Mouse (Mus musculus): Measurements from ENCODE around the gene Kif26b. TPM values are rescaled to one million over a fixed set of nuclear protein-coding genes. Genes with fewer than 3 reads are reported as not detected.
A peak's percentile ranks its signal among the peaks of the same experiment; 100 is the strongest.

Gene Kif26b
- polyA plus RNA-seq, 1 experiment from 2014 or later, result 8.7 TPM

DNA sequence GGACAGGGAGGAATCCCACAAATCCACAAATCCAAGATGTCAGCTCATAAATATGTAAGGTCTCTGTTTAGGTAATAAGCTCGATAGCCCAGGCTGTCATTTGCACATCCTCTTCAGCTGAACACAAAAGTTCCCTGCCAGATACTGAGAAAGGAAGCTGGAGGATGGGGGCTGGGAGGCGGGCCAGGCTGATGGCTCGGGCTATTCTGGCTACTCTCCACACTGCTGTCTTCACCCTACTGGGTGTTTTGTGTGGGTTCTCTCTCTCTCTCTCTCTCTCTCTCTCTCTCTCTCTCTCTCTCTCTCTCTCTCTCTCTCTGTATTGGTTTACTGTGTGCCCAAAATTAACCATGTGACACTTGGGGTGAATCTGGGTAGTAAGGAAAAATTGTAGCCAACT, 274.2 kb downstream of the Kif26b start:
- no peak overlapping the region for H3K4me3 ChIP-seq (ENCODE audit: low read length)
- no peaks in the 10 kb centered on the region for H3K36me3 ChIP-seq (ENCODE audit: control insufficient read depth, insufficient read depth, low read length)
- H3K9ac ChIP-seq (ENCODE audit: low read depth, low read length), result no peak overlapping the region
- ATAC-seq, result peak; percentile 56
- no peak overlapping the region for H3K4me2 ChIP-seq (ENCODE audit: low read length)
- WGBS, result 15% methylated on average over 2 of the region's 3 CpGs
- H3K4me1 ChIP-seq (ENCODE audit: control insufficient read depth, insufficient read depth, low read depth, low read length), result peaks cover 12% of the 10 kb centered on the region
- H3K27me3 ChIP-seq (replicated peaks; ENCODE audit: control insufficient read depth, insufficient read depth, low read length), result no peaks in the 10 kb centered on the region
- no peak overlapping the region for H3K27ac ChIP-seq (ENCODE audit: low read depth, low read length)
- H3K9me3 ChIP-seq (ENCODE audit: control insufficient read depth, low read length), result no peaks in the 10 kb centered on the region

DNA sequence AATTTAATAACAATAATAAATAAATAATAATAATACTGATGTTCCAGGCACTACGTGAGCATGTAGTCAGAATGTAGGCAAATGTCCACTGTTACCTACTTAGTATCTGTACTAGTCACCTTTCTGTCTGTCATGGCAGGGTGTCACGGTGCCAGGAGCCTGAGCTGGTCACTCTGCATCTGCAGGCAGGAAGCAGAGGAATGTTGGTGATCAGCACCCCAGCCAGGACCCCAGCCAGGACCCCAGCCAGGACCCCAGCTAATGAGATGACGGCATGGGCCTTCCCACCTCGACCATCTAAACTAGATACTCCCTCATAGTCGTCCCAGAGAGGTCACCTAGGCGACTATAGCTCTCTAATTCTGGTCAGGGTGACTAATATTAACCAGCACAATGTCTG, 288.6 kb downstream of the Kif26b start:
- Histone ChIP-seq H3K4me2 (ENCODE audit: low read length) (no peak overlapping the region), H3K9ac (ENCODE audit: low read depth, low read length) (no peak overlapping the region), H3K4me3 (ENCODE audit: low read length) (no peak overlapping the region), H3K36me3 (ENCODE audit: control insufficient read depth, insufficient read depth, low read length) (no peaks in the 10 kb centered on the region), H3K27me3 (replicated peaks; ENCODE audit: control insufficient read depth, insufficient read depth, low read length) (no peaks in the 10 kb centered on the region), H3K9me3 (ENCODE audit: control insufficient read depth, low read length) (no peaks in the 10 kb centered on the region), H3K27ac (ENCODE audit: low read depth, low read length) (no peak overlapping the region), H3K4me1 (ENCODE audit: control insufficient read depth, insufficient read depth, low read depth, low read length) (peaks cover 8% of the 10 kb centered on the region)
- WGBS, result 81% methylated on average over 6 of the region's 6 CpGs
- ATAC-seq, result no peak

DNA sequence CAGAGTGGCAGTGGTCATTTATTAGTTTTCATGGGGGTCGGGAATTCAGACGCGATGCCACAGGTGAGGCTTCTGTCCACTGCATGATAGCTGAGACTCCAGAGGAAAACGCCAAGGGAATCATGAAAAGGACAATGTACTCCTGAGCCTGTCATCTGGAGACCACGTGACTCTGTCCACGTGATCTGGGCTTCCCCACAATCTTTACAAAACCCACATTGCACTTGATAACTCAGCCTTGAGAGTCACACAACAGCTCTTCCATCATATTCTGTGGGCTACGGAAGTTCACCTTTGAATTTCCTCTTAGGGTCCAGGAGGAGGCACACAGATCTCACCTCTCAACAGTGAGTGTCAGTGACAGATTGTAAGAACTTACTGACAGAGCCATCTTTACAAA, 290.1 kb downstream of the Kif26b start:
- H3K9ac ChIP-seq (ENCODE audit: low read depth, low read length), result no peak overlapping the region
- H3K9me3 ChIP-seq (ENCODE audit: control insufficient read depth, low read length), result no peaks in the 10 kb centered on the region
- no peaks in the 10 kb centered on the region for H3K27me3 ChIP-seq (replicated peaks; ENCODE audit: control insufficient read depth, insufficient read depth, low read length)
- no peaks in the 10 kb centered on the region for H3K36me3 ChIP-seq (ENCODE audit: control insufficient read depth, insufficient read depth, low read length)
- no peak for ATAC-seq
- H3K4me2 ChIP-seq (ENCODE audit: low read length), result no peak overlapping the region
- H3K4me3 ChIP-seq (ENCODE audit: low read length), result no peak overlapping the region
- 89% methylated on average over 7 of the region's 7 CpGs for WGBS
- H3K4me1 ChIP-seq (ENCODE audit: control insufficient read depth, insufficient read depth, low read depth, low read length), result peaks cover 8% of the 10 kb centered on the region
- no peak overlapping the region for H3K27ac ChIP-seq (ENCODE audit: low read depth, low read length)

DNA sequence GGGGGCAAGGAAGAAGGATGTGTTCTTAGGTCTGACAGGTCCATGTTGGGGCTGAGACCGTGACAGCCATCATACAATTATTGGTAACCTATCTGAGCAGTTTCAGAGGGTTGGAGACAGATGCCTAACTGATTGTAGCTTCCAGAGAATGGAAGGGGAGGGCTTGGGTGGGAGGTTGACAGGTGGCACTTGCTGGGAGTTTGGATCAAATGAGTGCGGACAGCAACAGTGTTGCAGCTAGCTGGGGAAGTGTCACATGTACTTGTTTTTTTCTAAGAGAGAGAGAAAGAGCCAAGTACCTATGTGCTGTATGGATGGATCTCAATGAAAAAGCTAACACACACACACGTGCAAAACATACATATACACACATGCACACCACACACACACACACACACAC, 291.2 kb downstream of the Kif26b start:
- WGBS, result 81% methylated on average over 3 of the region's 3 CpGs
- ATAC-seq, result no peak
- H3K4me2 ChIP-seq (ENCODE audit: low read length), result no peak overlapping the region
- no peaks in the 10 kb centered on the region for H3K36me3 ChIP-seq (ENCODE audit: control insufficient read depth, insufficient read depth, low read length)
- H3K27ac ChIP-seq (ENCODE audit: low read depth, low read length), result no peak overlapping the region
- H3K9ac ChIP-seq (ENCODE audit: low read depth, low read length), result no peak overlapping the region
- H3K9me3 ChIP-seq (ENCODE audit: control insufficient read depth, low read length), result no peaks in the 10 kb centered on the region
- H3K4me3 ChIP-seq (ENCODE audit: low read length), result no peak overlapping the region
- no peaks in the 10 kb centered on the region for H3K27me3 ChIP-seq (replicated peaks; ENCODE audit: control insufficient read depth, insufficient read depth, low read length)
- peaks cover 4% of the 10 kb centered on the region; the same call in 1 of the 2 replicates for H3K4me1 ChIP-seq (ENCODE audit: control insufficient read depth, insufficient read depth, low read depth, low read length)

DNA sequence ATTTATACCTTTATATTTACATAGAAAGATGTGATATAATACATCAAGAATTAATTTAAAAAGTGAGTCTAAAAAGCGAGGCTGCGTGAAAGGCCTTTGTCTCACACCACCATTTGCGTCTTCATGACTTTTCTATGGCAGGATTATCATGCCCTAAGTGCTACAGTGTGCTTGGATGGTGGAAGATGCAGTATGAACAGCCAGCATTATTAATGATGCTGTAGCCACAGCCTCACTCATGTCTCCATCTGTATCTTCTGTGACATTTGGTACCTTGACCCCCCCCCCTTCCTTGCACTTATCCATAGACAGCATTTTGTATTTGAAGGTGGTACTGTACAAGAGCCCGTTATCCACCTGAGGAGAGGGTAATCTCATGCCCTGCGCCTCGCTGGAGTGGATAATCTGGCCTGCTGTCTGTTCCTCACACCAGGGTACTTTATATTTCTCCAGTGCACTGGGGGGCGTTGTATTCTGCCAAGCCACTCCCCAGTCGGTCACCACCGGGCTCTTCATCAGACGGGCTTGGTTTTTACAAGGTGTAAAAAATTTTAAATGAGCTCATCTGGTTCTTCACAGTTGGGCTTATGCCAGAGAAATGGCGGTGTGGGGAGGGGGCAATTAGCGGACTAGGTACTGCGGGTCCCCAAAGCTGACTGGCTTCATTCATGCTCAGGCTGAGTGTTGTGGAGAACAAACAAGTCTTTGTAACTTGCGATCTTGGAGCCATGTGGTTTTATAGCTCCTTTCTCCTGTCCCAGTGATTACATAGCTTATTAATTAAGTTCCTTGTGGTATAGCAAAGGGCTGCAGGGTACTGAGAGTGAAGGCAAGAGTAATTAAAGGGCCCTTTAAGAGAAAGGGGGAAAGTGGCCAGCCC, 291.9 kb downstream of the Kif26b start:
- 52% methylated on average over 14 of the region's 14 CpGs for WGBS
- Histone ChIP-seq H3K27ac (ENCODE audit: low read depth, low read length) (no peak overlapping the region), H3K9ac (ENCODE audit: low read depth, low read length) (no peak overlapping the region), H3K4me1 (ENCODE audit: control insufficient read depth, insufficient read depth, low read depth, low read length) (peaks cover 4% of the 10 kb centered on the region; the same call in 1 of the 2 replicates), H3K27me3 (replicated peaks; ENCODE audit: control insufficient read depth, insufficient read depth, low read length) (no peaks in the 10 kb centered on the region), H3K4me3 (ENCODE audit: low read length) (no peak overlapping the region), H3K9me3 (ENCODE audit: control insufficient read depth, low read length) (no peaks in the 10 kb centered on the region), H3K36me3 (ENCODE audit: control insufficient read depth, insufficient read depth, low read length) (no peaks in the 10 kb centered on the region), H3K4me2 (ENCODE audit: low read length) (peak overlapping the region; percentile 7; the same call in 1 of the 2 replicates)
- peak; percentile 76 for ATAC-seq

DNA sequence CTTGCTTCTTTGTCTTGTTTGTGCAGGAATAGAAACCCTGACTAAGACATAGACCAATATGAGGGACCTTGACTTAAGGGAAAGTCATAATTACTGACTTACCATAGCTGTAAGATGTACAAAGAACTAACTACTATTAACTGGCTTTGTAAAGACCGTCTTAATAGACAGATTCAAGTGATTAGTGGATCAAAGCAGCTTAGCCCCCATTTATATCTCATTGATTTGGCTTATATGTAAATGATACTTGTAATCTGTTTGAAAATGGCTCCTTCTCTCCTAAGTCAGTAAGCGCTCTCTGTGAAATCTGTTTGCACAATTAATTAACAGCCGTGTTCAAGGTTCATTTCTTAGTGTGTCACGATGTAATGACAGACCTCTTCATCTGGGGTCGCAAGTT, 295.9 kb downstream of the Kif26b start:
- H3K27ac ChIP-seq (ENCODE audit: low read depth, low read length), result no peak overlapping the region
- no peaks in the 10 kb centered on the region for H3K36me3 ChIP-seq (ENCODE audit: control insufficient read depth, insufficient read depth, low read length)
- no peak overlapping the region for H3K4me3 ChIP-seq (ENCODE audit: low read length)
- 67% methylated on average over 5 of the region's 5 CpGs for WGBS
- no peak for ATAC-seq
- H3K4me2 ChIP-seq (ENCODE audit: low read length), result no peak overlapping the region
- peaks cover 9% of the 10 kb centered on the region; the same call in 1 of the 2 replicates for H3K4me1 ChIP-seq (ENCODE audit: control insufficient read depth, insufficient read depth, low read depth, low read length)
- H3K9me3 ChIP-seq (ENCODE audit: control insufficient read depth, low read length), result no peaks in the 10 kb centered on the region
- H3K27me3 ChIP-seq (replicated peaks; ENCODE audit: control insufficient read depth, insufficient read depth, low read length), result no peaks in the 10 kb centered on the region
- no peak overlapping the region for H3K9ac ChIP-seq (ENCODE audit: low read depth, low read length)

DNA sequence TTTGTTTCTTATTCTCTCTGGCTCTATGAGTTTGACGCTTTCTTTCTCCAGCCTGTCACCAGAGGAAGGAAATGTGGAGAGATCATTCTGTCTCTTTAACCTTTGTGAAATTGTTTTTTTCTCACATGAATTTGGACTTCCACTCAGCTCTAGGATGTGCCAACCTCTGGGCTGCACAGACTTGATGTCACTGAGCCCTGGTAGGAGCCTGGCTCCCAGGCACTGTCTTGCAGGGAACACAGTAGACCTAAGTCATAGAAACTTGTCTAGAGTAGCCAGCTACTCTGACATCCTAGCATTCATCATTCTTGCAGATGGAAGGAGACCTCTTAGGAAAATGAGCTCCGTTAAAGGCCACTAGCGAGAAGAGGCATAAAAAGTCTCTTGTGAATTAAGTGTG, 298.3 kb downstream of the Kif26b start:
- Histone ChIP-seq H3K4me3 (ENCODE audit: low read length) (no peak overlapping the region), H3K27ac (ENCODE audit: low read depth, low read length) (no peak overlapping the region), H3K36me3 (ENCODE audit: control insufficient read depth, insufficient read depth, low read length) (no peaks in the 10 kb centered on the region), H3K9me3 (ENCODE audit: control insufficient read depth, low read length) (no peaks in the 10 kb centered on the region), H3K4me2 (ENCODE audit: low read length) (no peak overlapping the region), H3K27me3 (replicated peaks; ENCODE audit: control insufficient read depth, insufficient read depth, low read length) (no peaks in the 10 kb centered on the region), H3K9ac (ENCODE audit: low read depth, low read length) (no peak overlapping the region), H3K4me1 (ENCODE audit: control insufficient read depth, insufficient read depth, low read depth, low read length) (peaks cover 5% of the 10 kb centered on the region; the same call in 1 of the 2 replicates)
- no peak for ATAC-seq
- 73% methylated on average over 3 of the region's 3 CpGs for WGBS

DNA sequence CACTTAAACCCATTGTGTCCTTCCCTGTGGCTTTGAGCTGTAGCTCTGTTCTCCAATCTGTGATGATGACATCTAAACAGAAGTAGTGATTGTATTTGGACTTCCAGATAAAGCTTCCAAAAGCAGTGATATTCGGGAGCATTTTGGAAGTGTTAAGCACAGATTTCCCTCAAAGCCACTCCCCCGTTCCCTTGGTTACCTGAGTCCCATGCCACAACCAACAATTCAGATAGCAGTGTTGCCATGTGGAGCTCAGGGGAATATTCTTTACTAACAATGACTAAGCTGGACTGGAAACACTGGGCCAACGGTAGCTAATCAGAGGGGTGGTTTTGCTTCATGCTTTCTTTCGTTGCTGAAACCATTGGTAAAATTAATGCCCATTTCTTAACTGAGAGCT, 300.5 kb downstream of the Kif26b start:
- Histone ChIP-seq H3K36me3 (ENCODE audit: control insufficient read depth, insufficient read depth, low read length) (no peaks in the 10 kb centered on the region), H3K4me1 (ENCODE audit: control insufficient read depth, insufficient read depth, low read depth, low read length) (peaks cover 5% of the 10 kb centered on the region; the same call in 1 of the 2 replicates), H3K27me3 (replicated peaks; ENCODE audit: control insufficient read depth, insufficient read depth, low read length) (no peaks in the 10 kb centered on the region), H3K27ac (ENCODE audit: low read depth, low read length) (no peak overlapping the region; the same call in 1 of the 2 replicates), H3K9me3 (ENCODE audit: control insufficient read depth, low read length) (no peaks in the 10 kb centered on the region), H3K4me3 (ENCODE audit: low read length) (no peak overlapping the region), H3K9ac (ENCODE audit: low read depth, low read length) (no peak overlapping the region), H3K4me2 (ENCODE audit: low read length) (no peak overlapping the region)
- WGBS, result 64% methylated on average over 4 of the region's 4 CpGs
- no peak for ATAC-seq

DNA sequence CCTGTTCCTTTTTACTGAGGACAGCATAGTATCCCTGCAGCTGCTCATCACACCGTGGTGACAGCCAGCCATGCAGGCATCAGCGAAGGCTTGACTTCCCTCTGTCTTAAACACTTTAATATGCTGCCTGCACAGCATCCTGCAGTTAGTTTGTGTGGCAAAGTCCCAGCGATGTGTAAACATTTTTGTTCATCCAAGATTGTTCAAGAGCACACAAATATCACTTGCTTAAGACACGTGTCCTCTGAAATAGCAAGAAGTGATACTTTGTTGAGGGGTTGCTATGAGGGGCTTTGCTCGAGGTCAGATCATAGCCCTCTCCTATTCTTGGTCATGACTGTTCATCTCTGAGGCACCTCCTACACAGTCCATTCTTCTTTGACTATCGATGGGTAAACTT, 303.6 kb downstream of the Kif26b start:
- no peaks in the 10 kb centered on the region for H3K36me3 ChIP-seq (ENCODE audit: control insufficient read depth, insufficient read depth, low read length)
- 76% methylated on average over 6 of the region's 6 CpGs for WGBS
- H3K27me3 ChIP-seq (replicated peaks; ENCODE audit: control insufficient read depth, insufficient read depth, low read length), result no peaks in the 10 kb centered on the region
- H3K4me1 ChIP-seq (ENCODE audit: control insufficient read depth, insufficient read depth, low read depth, low read length), result peaks cover 5% of the 10 kb centered on the region; the same call in 1 of the 2 replicates
- no peak for ATAC-seq
- H3K9ac ChIP-seq (ENCODE audit: low read depth, low read length), result no peak overlapping the region
- H3K27ac ChIP-seq (ENCODE audit: low read depth, low read length), result no peak overlapping the region
- H3K9me3 ChIP-seq (ENCODE audit: control insufficient read depth, low read length), result no peaks in the 10 kb centered on the region
- H3K4me3 ChIP-seq (ENCODE audit: low read length), result no peak overlapping the region
- no peak overlapping the region for H3K4me2 ChIP-seq (ENCODE audit: low read length)

All from hindbrain, embryonic 16.5 days (tissue).